Mouse (Mus musculus): ENCODE results near the gene Dusp3. TPM values are rescaled to one million over a fixed set of nuclear protein-coding genes. Genes with fewer than 3 reads are reported as not detected.

Gene Dusp3
- polyA plus RNA-seq, 1 experiment from 2014 or later = 24.4 TPM

- Histone ChIP-seq H3K9ac (replicated peaks; ENCODE audit: low read depth, low read length) (no peak overlapping the region), H3K4me1 (ENCODE audit: control insufficient read depth, insufficient read depth, low read length) (peaks cover 9% of the 10 kb centered on the region; the same call in 1 of the 2 replicates), H3K9me3 (ENCODE audit: control insufficient read depth, low read length) (no peaks in the 10 kb centered on the region), H3K27ac (ENCODE audit: low read depth, low read length) (no peak overlapping the region), H3K36me3 (ENCODE audit: control insufficient read depth, insufficient read depth, low read length) (peaks cover 34% of the 10 kb centered on the region), H3K4me3 (ENCODE audit: low read depth, low read length) (no peak overlapping the region), H3K4me2 (ENCODE audit: low read depth, low read length) (no peak overlapping the region), H3K27me3 (ENCODE audit: control insufficient read depth, insufficient read depth, low read length) (no peaks in the 10 kb centered on the region)
- WGBS = 45% methylated on average over 9 of the region's 9 CpGs
- no peak for ATAC-seq (ENCODE audit: low read depth)
These were observed 19.5 kb upstream of the Dusp3 start for GRCm38 (mm10) chr11:102006271-102006670.

GRCm38 (mm10) chr11:102004251-102004650 is 17.4 kb upstream of the Dusp3 start:
- 96% methylated on average over 8 of the region's 8 CpGs for WGBS
- H3K36me3 ChIP-seq (ENCODE audit: control insufficient read depth, insufficient read depth, low read length) = peaks cover 30% of the 10 kb centered on the region
- ATAC-seq (ENCODE audit: low read depth) = no peak

GRCm38 (mm10) chr11:101999466-101999865 is 12.7 kb upstream of the Dusp3 start:
- Histone ChIP-seq H3K9me3 (ENCODE audit: control insufficient read depth, low read length) (no peaks in the 10 kb centered on the region), H3K9ac (replicated peaks; ENCODE audit: low read depth, low read length) (no peak overlapping the region), H3K4me2 (ENCODE audit: low read depth, low read length) (no peak overlapping the region), H3K27me3 (ENCODE audit: control insufficient read depth, insufficient read depth, low read length) (no peaks in the 10 kb centered on the region), H3K4me3 (ENCODE audit: low read depth, low read length) (no peak overlapping the region), H3K36me3 (ENCODE audit: control insufficient read depth, insufficient read depth, low read length) (peaks cover 10% of the 10 kb centered on the region; the same call in 1 of the 2 replicates), H3K4me1 (ENCODE audit: control insufficient read depth, insufficient read depth, low read length) (no peaks in the 10 kb centered on the region), H3K27ac (ENCODE audit: low read depth, low read length) (no peak overlapping the region)
- WGBS = 35% methylated on average over 4 of the region's 4 CpGs
- no peak for ATAC-seq (ENCODE audit: low read depth)

More at GRCm38 (mm10) chr11:102004251-102004650, 17.4 kb upstream of the Dusp3 start:
- Histone ChIP-seq H3K9me3 (ENCODE audit: control insufficient read depth, low read length) (no peaks in the 10 kb centered on the region), H3K4me2 (ENCODE audit: low read depth, low read length) (no peak overlapping the region), H3K4me1 (ENCODE audit: control insufficient read depth, insufficient read depth, low read length) (no peaks in the 10 kb centered on the region), H3K9ac (replicated peaks; ENCODE audit: low read depth, low read length) (no peak overlapping the region), H3K27ac (ENCODE audit: low read depth, low read length) (no peak overlapping the region), H3K4me3 (ENCODE audit: low read depth, low read length) (no peak overlapping the region), H3K27me3 (ENCODE audit: control insufficient read depth, insufficient read depth, low read length) (no peaks in the 10 kb centered on the region)

GRCm38 (mm10) chr11:101998258-101998657 is 11.4 kb upstream of the Dusp3 start:
- 59% methylated on average over 5 of the region's 5 CpGs for WGBS

GRCm38 (mm10) chr11:101995938-101996337 is 9.1 kb upstream of the Dusp3 start:
- no peak for ATAC-seq (ENCODE audit: low read depth)
- no peaks in the 10 kb centered on the region for H3K9me3 ChIP-seq (ENCODE audit: control insufficient read depth, low read length)
- WGBS = 90% methylated on average over 7 of the region's 7 CpGs
- no peaks in the 10 kb centered on the region for H3K4me1 ChIP-seq (ENCODE audit: control insufficient read depth, insufficient read depth, low read length)
- no peak overlapping the region for H3K4me2 ChIP-seq (ENCODE audit: low read depth, low read length)
- no peaks in the 10 kb centered on the region for H3K27me3 ChIP-seq (ENCODE audit: control insufficient read depth, insufficient read depth, low read length)
- no peaks in the 10 kb centered on the region for H3K36me3 ChIP-seq (ENCODE audit: control insufficient read depth, insufficient read depth, low read length)
- no peak overlapping the region for H3K4me3 ChIP-seq (ENCODE audit: low read depth, low read length)
- no peak overlapping the region for H3K9ac ChIP-seq (replicated peaks; ENCODE audit: low read depth, low read length)
- no peak overlapping the region for H3K27ac ChIP-seq (ENCODE audit: low read depth, low read length)

More at GRCm38 (mm10) chr11:101998258-101998657, 11.4 kb upstream of the Dusp3 start:
- Histone ChIP-seq H3K4me1 (ENCODE audit: control insufficient read depth, insufficient read depth, low read length) (no peaks in the 10 kb centered on the region), H3K36me3 (ENCODE audit: control insufficient read depth, insufficient read depth, low read length) (0 out of 2 replicates have a peak, but pooled peaks cover 3% of the 10 kb centered on the region), H3K9ac (replicated peaks; ENCODE audit: low read depth, low read length) (no peak overlapping the region), H3K9me3 (ENCODE audit: control insufficient read depth, low read length) (no peaks in the 10 kb centered on the region), H3K4me3 (ENCODE audit: low read depth, low read length) (no peak overlapping the region), H3K4me2 (ENCODE audit: low read depth, low read length) (no peak overlapping the region), H3K27me3 (ENCODE audit: control insufficient read depth, insufficient read depth, low read length) (no peaks in the 10 kb centered on the region), H3K27ac (ENCODE audit: low read depth, low read length) (no peak overlapping the region)
- ATAC-seq (ENCODE audit: low read depth) = no peak

- H3K27me3 ChIP-seq (ENCODE audit: control insufficient read depth, insufficient read depth, low read length) = no peaks in the 10 kb centered on the region
- no peak overlapping the region for H3K27ac ChIP-seq (ENCODE audit: low read depth, low read length)
- no peak overlapping the region for H3K4me2 ChIP-seq (ENCODE audit: low read depth, low read length)
- no peak overlapping the region for H3K4me3 ChIP-seq (ENCODE audit: low read depth, low read length)
- no peak for ATAC-seq (ENCODE audit: low read depth)
- H3K9ac ChIP-seq (replicated peaks; ENCODE audit: low read depth, low read length) = no peak overlapping the region
- H3K9me3 ChIP-seq (ENCODE audit: control insufficient read depth, low read length) = no peaks in the 10 kb centered on the region
- no peaks in the 10 kb centered on the region for H3K4me1 ChIP-seq (ENCODE audit: control insufficient read depth, insufficient read depth, low read length)
- no peaks in the 10 kb centered on the region for H3K36me3 ChIP-seq (ENCODE audit: control insufficient read depth, insufficient read depth, low read length)
- WGBS = 83% methylated on average over 8 of the region's 8 CpGs
These were observed 7.3 kb upstream of the Dusp3 start for GRCm38 (mm10) chr11:101994100-101994499.

GRCm38 (mm10) chr11:101992411-101992810 is 5.6 kb upstream of the Dusp3 start:
- no peak for ATAC-seq (ENCODE audit: low read depth)
- 88% methylated on average over 7 of the region's 7 CpGs for WGBS
- Histone ChIP-seq H3K27me3 (ENCODE audit: control insufficient read depth, insufficient read depth, low read length) (no peaks in the 10 kb centered on the region), H3K4me2 (ENCODE audit: low read depth, low read length) (no peak overlapping the region), H3K4me3 (ENCODE audit: low read depth, low read length) (no peak overlapping the region), H3K36me3 (ENCODE audit: control insufficient read depth, insufficient read depth, low read length) (no peaks in the 10 kb centered on the region), H3K4me1 (ENCODE audit: control insufficient read depth, insufficient read depth, low read length) (no peaks in the 10 kb centered on the region), H3K27ac (ENCODE audit: low read depth, low read length) (no peak overlapping the region), H3K9me3 (ENCODE audit: control insufficient read depth, low read length) (no peaks in the 10 kb centered on the region), H3K9ac (replicated peaks; ENCODE audit: low read depth, low read length) (no peak overlapping the region)

GRCm38 (mm10) chr11:101991813-101992212 is 5.0 kb upstream of the Dusp3 start:
- H3K4me1 ChIP-seq (ENCODE audit: control insufficient read depth, insufficient read depth, low read length) = no peaks in the 10 kb centered on the region
- no peaks in the 10 kb centered on the region for H3K27me3 ChIP-seq (ENCODE audit: control insufficient read depth, insufficient read depth, low read length)
- no peak overlapping the region for H3K27ac ChIP-seq (ENCODE audit: low read depth, low read length)
- no peaks in the 10 kb centered on the region for H3K36me3 ChIP-seq (ENCODE audit: control insufficient read depth, insufficient read depth, low read length)
- ATAC-seq (ENCODE audit: low read depth) = no peak
- WGBS = 89% methylated on average over 3 of the region's 3 CpGs
- H3K9me3 ChIP-seq (ENCODE audit: control insufficient read depth, low read length) = no peaks in the 10 kb centered on the region
- H3K4me2 ChIP-seq (ENCODE audit: low read depth, low read length) = no peak overlapping the region
- no peak overlapping the region for H3K4me3 ChIP-seq (ENCODE audit: low read depth, low read length)
- H3K9ac ChIP-seq (replicated peaks; ENCODE audit: low read depth, low read length) = no peak overlapping the region

- Histone ChIP-seq H3K4me1 (ENCODE audit: control insufficient read depth, insufficient read depth, low read length) (no peaks in the 10 kb centered on the region), H3K27ac (ENCODE audit: low read depth, low read length) (no peak overlapping the region), H3K9me3 (ENCODE audit: control insufficient read depth, low read length) (no peaks in the 10 kb centered on the region), H3K4me2 (ENCODE audit: low read depth, low read length) (no peak overlapping the region), H3K36me3 (ENCODE audit: control insufficient read depth, insufficient read depth, low read length) (no peaks in the 10 kb centered on the region), H3K9ac (replicated peaks; ENCODE audit: low read depth, low read length) (no peak overlapping the region), H3K27me3 (ENCODE audit: control insufficient read depth, insufficient read depth, low read length) (no peaks in the 10 kb centered on the region), H3K4me3 (ENCODE audit: low read depth, low read length) (no peak overlapping the region)
- ATAC-seq (ENCODE audit: low read depth) = no peak
- 87% methylated on average over 3 of the region's 3 CpGs for WGBS
These were observed 3.4 kb upstream of the Dusp3 start for GRCm38 (mm10) chr11:101990244-101990643.
